Mouse (Mus musculus): ENCODE measurements around the gene Trpm8. TPM values are rescaled to one million over a fixed set of nuclear protein-coding genes. Genes with fewer than 3 reads are reported as not detected.
A peak's percentile ranks its signal among the peaks of the same experiment; 100 is the strongest.

The Trpm8 gene
- polyA plus RNA-seq, 1 experiment from 2014 or later, result not detected

DNA sequence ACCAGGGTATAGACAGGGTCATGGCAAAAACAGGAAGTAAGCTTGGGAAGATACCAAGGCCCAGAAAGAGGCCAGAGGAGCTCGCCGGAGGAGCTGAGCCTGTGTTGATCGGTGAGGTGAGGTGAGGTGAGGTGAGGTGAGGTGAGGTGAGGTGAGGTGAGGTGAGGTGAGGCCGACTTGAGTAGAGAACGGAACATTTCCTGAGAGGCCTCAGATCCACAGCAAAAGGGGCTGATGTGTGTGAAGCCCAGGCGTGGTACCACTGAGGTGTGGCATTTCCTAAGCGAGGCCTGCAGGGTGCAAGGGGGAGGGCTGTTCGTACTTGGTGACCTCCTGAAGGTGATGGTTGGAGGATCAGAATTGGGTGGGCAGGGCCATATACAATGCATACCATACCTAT, 24.4 kb upstream of the Trpm8 start:
- peaks cover 93% of the 10 kb centered on the region for H3K9me3 ChIP-seq (replicated peaks)
- H3K27me3 ChIP-seq, result no peaks in the 10 kb centered on the region
- no peak overlapping the region for H3K27ac ChIP-seq
- no peaks in the 10 kb centered on the region for H3K36me3 ChIP-seq
- no peak overlapping the region for H3K9ac ChIP-seq
- 72% methylated on average over 8 of the region's 8 CpGs for WGBS
- H3K4me3 ChIP-seq, result no peak overlapping the region
- no peak overlapping the region for H3K4me2 ChIP-seq (replicated peaks)
- no peaks in the 10 kb centered on the region for H3K4me1 ChIP-seq
- ATAC-seq (ENCODE audit: low FRiP score), result no peak

GRCm38 (mm10) chr1:88253540-88253939, 23.9 kb upstream of the Trpm8 start:
- Histone ChIP-seq H3K9me3 (replicated peaks) (peaks cover 92% of the 10 kb centered on the region), H3K27ac (no peak overlapping the region), H3K4me3 (no peak overlapping the region), H3K4me1 (no peaks in the 10 kb centered on the region), H3K27me3 (no peaks in the 10 kb centered on the region), H3K36me3 (no peaks in the 10 kb centered on the region), H3K9ac (no peak overlapping the region), H3K4me2 (replicated peaks) (no peak overlapping the region)
- no peak for ATAC-seq (ENCODE audit: low FRiP score)
- 74% methylated on average over 6 of the region's 6 CpGs for WGBS

DNA sequence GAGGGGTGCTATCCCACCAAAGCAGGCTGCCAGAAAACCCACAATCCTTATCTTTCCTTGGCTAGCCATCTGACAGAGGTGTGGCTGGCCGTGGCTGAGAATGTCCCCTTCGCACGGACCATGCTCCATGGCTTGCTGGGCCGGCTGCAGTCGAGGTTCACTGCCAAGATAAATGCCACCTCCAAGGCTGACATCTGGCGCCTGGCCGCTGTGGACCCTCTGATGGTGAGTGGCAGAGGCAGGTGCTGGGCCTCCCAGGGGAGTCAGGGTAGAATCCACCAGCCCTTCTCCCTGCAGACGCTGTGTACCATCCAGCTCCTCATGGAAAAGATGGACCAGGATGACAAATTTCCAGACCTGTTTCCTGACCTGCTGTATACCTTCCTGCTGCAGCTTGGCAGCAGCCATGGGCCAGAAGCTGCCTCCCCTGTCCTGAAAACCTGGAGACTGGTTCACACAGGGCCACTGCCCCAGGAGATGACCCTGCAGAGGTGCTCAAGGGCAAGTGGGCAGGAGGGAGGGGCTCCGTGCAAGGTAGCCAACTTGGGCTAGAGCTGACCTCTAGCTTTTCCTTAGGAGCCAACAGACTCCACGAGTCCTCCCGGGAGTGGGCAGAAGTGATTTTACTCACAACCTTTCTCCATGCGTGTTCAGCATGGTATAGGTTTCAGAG, 22.5 kb upstream of the Trpm8 start:
- peaks cover 87% of the 10 kb centered on the region for H3K9me3 ChIP-seq (replicated peaks)
- ATAC-seq (ENCODE audit: low FRiP score), result peak; percentile 2; the same call in 1 of the 2 replicates
- 86% methylated on average over 12 of the region's 12 CpGs for WGBS

DNA sequence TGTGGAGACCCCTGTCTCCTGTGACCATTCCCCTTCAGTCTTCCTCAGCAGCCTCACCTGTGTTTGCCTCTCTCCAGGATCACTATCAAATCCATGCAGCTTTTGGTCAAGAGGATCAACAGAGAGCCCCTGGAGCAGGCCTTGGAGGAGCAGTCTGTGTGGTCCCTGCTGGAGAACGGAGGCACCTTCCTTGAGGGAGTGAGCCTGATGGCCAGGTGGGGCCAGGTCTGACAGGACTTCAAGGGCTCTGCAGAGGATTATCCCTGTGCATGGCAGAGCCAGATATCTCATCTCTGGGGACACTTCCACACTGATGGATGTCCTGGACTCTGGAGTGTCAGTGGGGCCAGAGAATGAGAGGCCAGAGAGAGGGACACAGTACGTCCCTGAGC, 22.0 kb upstream of the Trpm8 start:
- H3K9ac ChIP-seq, result no peak overlapping the region
- ATAC-seq (ENCODE audit: low FRiP score), result peak; percentile 3; the same call in 1 of the 2 replicates
- 55% methylated on average over 2 of the region's 2 CpGs for WGBS
- H3K4me3 ChIP-seq, result no peak overlapping the region
- H3K4me1 ChIP-seq, result no peaks in the 10 kb centered on the region
- H3K27ac ChIP-seq, result no peak overlapping the region
- H3K9me3 ChIP-seq (replicated peaks), result peaks cover 86% of the 10 kb centered on the region
- peaks cover 13% of the 10 kb centered on the region for H3K36me3 ChIP-seq
- no peaks in the 10 kb centered on the region for H3K27me3 ChIP-seq
- H3K4me2 ChIP-seq (replicated peaks), result no peak overlapping the region

More for the DNA sequence above, 22.5 kb upstream of the Trpm8 start:
- peaks cover 7% of the 10 kb centered on the region for H3K36me3 ChIP-seq
- no peaks in the 10 kb centered on the region for H3K27me3 ChIP-seq
- no peak overlapping the region for H3K4me3 ChIP-seq
- H3K4me2 ChIP-seq (replicated peaks), result no peak overlapping the region
- H3K4me1 ChIP-seq, result no peaks in the 10 kb centered on the region
- H3K27ac ChIP-seq, result no peak overlapping the region
- no peak overlapping the region for H3K9ac ChIP-seq

- peaks cover 20% of the 10 kb centered on the region for H3K36me3 ChIP-seq
- H3K27ac ChIP-seq, result no peak overlapping the region
- peaks cover 79% of the 10 kb centered on the region for H3K9me3 ChIP-seq (replicated peaks)
- no peaks in the 10 kb centered on the region for H3K27me3 ChIP-seq
- H3K4me3 ChIP-seq, result no peak overlapping the region
- WGBS, result 82% methylated on average over 13 of the region's 13 CpGs
- ATAC-seq (ENCODE audit: low FRiP score), result no peak
- H3K4me1 ChIP-seq, result no peaks in the 10 kb centered on the region
- H3K4me2 ChIP-seq (replicated peaks), result no peak overlapping the region
- H3K9ac ChIP-seq, result no peak overlapping the region
These were observed 21.3 kb upstream of the Trpm8 start for GRCm38 (mm10) chr1:88255989-88256754.

DNA sequence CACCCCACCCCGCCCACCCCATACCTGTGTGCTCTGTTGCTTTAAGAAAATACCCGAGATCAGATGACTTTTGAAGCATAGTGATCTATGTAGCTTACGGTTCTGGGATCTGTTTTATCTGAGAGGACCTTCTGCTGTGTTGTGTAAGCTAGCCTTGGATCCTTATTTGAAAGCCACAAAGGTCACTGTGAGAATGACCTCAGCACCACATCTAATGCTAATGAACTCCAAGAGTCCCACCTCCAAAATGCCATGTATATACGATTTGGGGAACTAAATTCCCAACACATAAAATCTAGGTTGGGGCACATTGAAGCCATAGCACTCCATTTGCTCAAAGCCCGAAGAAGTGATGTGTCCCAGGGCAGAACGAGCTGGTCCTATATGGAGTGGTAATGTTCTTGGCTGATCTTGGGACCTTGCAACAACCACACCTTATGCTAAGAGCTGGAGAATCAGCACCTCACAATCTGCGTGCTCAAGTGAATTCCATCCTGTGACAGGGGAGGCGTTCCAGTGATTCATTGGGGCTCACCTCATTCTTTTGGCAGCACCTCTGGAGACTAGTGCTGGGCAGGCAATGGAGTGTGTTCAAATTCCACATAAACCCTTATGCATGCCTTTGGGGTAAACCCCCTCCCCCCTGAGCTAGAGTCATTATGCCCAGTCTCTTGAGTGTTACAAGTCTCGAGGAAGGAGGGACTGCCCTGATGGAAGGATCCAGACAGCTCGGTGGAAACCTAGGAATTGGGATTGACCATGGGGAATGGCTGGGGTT, 20.4 kb upstream of the Trpm8 start:
- H3K27me3 ChIP-seq, result no peaks in the 10 kb centered on the region
- no peak for ATAC-seq (ENCODE audit: low FRiP score)
- no peaks in the 10 kb centered on the region for H3K4me1 ChIP-seq
- H3K9ac ChIP-seq, result no peak overlapping the region
- H3K9me3 ChIP-seq (replicated peaks), result peaks cover 78% of the 10 kb centered on the region
- H3K27ac ChIP-seq, result no peak overlapping the region
- peaks cover 28% of the 10 kb centered on the region for H3K36me3 ChIP-seq
- H3K4me3 ChIP-seq, result no peak overlapping the region
- whole genome bisulfite sequencing, result 80% methylated on average over 10 of the region's 10 CpGs
- H3K4me2 ChIP-seq (replicated peaks), result no peak overlapping the region

DNA sequence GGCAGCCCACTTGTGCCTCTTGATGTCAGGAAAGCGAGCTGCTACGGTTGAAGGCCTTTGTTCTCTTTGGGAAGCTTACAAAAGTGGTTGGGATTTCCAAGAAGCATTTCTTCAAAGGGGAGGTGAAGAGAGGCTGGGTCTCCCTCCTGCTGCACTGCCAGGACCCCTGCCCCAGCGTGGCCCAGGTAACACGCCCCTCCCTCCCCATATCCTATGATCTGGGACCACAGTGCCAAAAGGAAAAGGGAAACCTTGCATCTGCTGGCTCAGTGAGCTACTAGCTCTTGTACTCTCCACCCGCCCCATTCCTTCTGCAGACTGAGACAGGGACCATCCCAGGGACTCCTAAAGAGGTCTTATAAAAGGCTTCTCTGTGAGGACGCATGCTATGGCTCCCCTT, 19.8 kb upstream of the Trpm8 start:
- no peak for ATAC-seq (ENCODE audit: low FRiP score)
- H3K27ac ChIP-seq, result no peak overlapping the region
- H3K9me3 ChIP-seq (replicated peaks), result peaks cover 71% of the 10 kb centered on the region
- H3K4me1 ChIP-seq, result no peaks in the 10 kb centered on the region
- no peak overlapping the region for H3K4me3 ChIP-seq
- no peak overlapping the region for H3K9ac ChIP-seq
- WGBS, result 81% methylated on average over 6 of the region's 6 CpGs
- H3K4me2 ChIP-seq (replicated peaks), result no peak overlapping the region
- H3K27me3 ChIP-seq, result no peaks in the 10 kb centered on the region
- peaks cover 34% of the 10 kb centered on the region for H3K36me3 ChIP-seq

DNA sequence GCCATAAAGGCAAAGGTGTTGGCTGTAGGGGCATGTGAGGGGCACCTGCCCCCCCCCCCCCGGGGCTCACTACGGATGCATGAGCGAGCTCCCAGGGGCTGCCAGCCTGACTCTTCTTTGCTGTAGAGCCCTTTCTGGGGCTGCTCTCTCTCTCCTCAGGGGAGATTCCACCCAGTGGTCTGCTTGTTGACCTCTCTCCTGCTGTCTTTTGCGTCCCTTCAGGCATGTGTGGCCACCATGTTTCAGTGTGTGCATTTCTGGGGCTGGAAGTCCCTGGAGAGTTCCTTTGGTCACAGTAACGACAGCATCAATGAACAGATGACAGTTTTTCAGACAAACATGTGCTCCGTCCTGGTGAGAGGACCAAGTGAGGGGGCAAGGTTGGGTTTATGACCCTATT, 19.1 kb upstream of the Trpm8 start:
- H3K4me1 ChIP-seq, result no peaks in the 10 kb centered on the region
- no peak overlapping the region for H3K9ac ChIP-seq
- peaks cover 41% of the 10 kb centered on the region for H3K36me3 ChIP-seq
- no peaks in the 10 kb centered on the region for H3K27me3 ChIP-seq
- 65% methylated on average over 6 of the region's 6 CpGs for WGBS
- no peak overlapping the region for H3K4me2 ChIP-seq (replicated peaks)
- H3K9me3 ChIP-seq (replicated peaks), result peaks cover 66% of the 10 kb centered on the region
- no peak overlapping the region for H3K4me3 ChIP-seq
- ATAC-seq (ENCODE audit: low FRiP score), result no peak
- no peak overlapping the region for H3K27ac ChIP-seq

GRCm38 (mm10) chr1:88258881-88259642, 18.4 kb upstream of the Trpm8 start:
- 0 out of 2 replicates have a peak, but pooled peaks have one; percentile 0 for ATAC-seq (ENCODE audit: low FRiP score)
- H3K4me2 ChIP-seq (replicated peaks), result no peak overlapping the region
- no peak overlapping the region for H3K4me3 ChIP-seq
- WGBS, result 77% methylated on average over 8 of the region's 8 CpGs
- no peak overlapping the region for H3K27ac ChIP-seq
- no peaks in the 10 kb centered on the region for H3K4me1 ChIP-seq
- peaks cover 67% of the 10 kb centered on the region for H3K9me3 ChIP-seq (replicated peaks)
- peaks cover 48% of the 10 kb centered on the region for H3K36me3 ChIP-seq
- H3K9ac ChIP-seq, result no peak overlapping the region
- H3K27me3 ChIP-seq, result no peaks in the 10 kb centered on the region

GRCm38 (mm10) chr1:88259643-88260024, 17.8 kb upstream of the Trpm8 start:
- no peak overlapping the region for H3K4me2 ChIP-seq (replicated peaks)
- 77% methylated on average over 4 of the region's 4 CpGs for WGBS
- 0 out of 2 replicates have a peak, but pooled peaks have one; percentile 1 for ATAC-seq (ENCODE audit: low FRiP score)
- no peaks in the 10 kb centered on the region for H3K27me3 ChIP-seq
- peaks cover 61% of the 10 kb centered on the region for H3K9me3 ChIP-seq (replicated peaks)
- H3K9ac ChIP-seq, result no peak overlapping the region
- H3K36me3 ChIP-seq, result peaks cover 54% of the 10 kb centered on the region
- H3K4me3 ChIP-seq, result no peak overlapping the region
- H3K27ac ChIP-seq, result no peak overlapping the region
- H3K4me1 ChIP-seq, result no peaks in the 10 kb centered on the region

DNA sequence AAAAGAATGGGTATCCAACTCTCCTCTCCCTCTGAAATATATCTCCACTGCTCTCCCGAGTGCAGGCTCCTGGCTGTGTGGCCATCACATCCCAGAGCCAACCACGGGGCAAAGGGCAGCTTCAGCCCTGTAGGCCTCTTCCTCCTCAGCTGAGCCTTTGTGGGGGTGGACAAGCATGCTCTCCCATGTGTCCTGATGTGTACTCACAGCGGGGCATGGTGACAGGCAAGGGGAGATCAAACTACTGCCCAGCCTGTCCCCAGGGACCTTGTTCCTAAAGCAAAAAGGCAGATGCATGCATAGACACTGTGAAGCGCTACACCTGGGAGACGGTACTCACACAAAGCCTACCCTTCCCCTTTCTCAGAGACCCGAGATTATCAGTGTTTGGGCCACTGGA, 17.3 kb upstream of the Trpm8 start:
- Histone ChIP-seq H3K9ac (no peak overlapping the region), H3K27me3 (no peaks in the 10 kb centered on the region), H3K4me2 (replicated peaks) (no peak overlapping the region), H3K36me3 (peaks cover 58% of the 10 kb centered on the region), H3K4me1 (no peaks in the 10 kb centered on the region), H3K4me3 (no peak overlapping the region), H3K9me3 (replicated peaks) (peaks cover 58% of the 10 kb centered on the region), H3K27ac (no peak overlapping the region)
- WGBS, result 81% methylated on average over 6 of the region's 6 CpGs
- peak; percentile 2; the same call in 1 of the 2 replicates for ATAC-seq (ENCODE audit: low FRiP score)
